Mouse (Mus musculus): ENCODE measurements at regions not wholly inside any gene's neighbourhood (a gene's known extent, or its start where the extent isn't known, plus 50 kb on each side); places are given as distances from the start of the nearest gene placed in this dataset.

DNA sequence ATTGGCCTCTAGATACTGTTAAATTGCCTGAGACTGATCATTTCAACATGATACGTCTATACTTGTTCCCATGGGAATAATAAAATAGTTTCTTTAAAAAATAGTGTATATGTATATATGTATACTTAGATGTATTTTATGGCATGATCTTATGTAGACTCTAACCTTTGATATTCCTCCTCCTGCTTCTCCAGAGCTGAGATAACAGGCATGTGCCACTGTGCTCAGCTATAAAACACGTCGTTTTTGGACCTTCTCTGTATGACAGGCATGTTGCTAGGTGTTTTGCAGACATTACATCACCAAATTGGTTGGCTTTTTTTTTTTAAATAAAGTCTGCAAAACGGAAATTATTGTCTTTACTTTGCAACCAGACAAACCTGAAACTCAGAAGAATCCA is 179.4 kb upstream of the Ctso start:
- H3K27me3 ChIP-seq: no peaks in the 10 kb centered on the region
- H3K9me3 ChIP-seq: no peaks in the 10 kb centered on the region
- H3K9ac ChIP-seq: no peak overlapping the region
- no peak overlapping the region for H3K4me2 ChIP-seq (replicated peaks)
- WGBS: 34% methylated on average over 4 of the region's 4 CpGs
- no peak overlapping the region for H3K27ac ChIP-seq
- H3K36me3 ChIP-seq: no peaks in the 10 kb centered on the region
- H3K4me1 ChIP-seq: peaks cover 26% of the 10 kb centered on the region
- H3K4me3 ChIP-seq: no peak overlapping the region
- ATAC-seq (ENCODE audit: low FRiP score, low read depth): peak; percentile 67; the same call in 1 of the 2 replicates

DNA sequence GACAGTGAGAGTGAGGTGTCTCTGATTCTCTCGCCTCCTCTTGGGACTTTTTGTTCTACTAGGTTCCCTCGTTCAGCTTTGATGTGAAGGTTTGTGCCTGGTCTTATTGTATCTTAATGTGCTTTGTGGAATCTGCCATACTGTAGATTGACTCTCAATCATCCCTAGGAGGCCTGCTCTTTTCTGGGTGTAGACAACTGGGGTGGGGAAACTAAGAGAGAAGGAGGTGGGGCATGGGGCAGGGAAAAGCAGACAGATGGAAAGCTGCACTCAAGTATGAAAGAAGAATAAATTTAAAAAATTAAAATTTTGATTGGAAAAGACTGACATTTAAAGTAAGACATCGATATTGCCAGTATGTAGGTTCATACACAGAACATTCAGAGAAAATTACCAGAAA is 172.0 kb upstream of the Ctso start:
- Histone ChIP-seq H3K9ac (no peak overlapping the region), H3K4me3 (no peak overlapping the region), H3K4me2 (replicated peaks) (no peak overlapping the region), H3K36me3 (no peaks in the 10 kb centered on the region), H3K4me1 (peaks cover 13% of the 10 kb centered on the region), H3K27me3 (no peaks in the 10 kb centered on the region), H3K27ac (no peak overlapping the region), H3K9me3 (no peaks in the 10 kb centered on the region)
- no peak for ATAC-seq (ENCODE audit: low FRiP score, low read depth)
- WGBS: 82% methylated on average over 3 of the region's 3 CpGs

DNA sequence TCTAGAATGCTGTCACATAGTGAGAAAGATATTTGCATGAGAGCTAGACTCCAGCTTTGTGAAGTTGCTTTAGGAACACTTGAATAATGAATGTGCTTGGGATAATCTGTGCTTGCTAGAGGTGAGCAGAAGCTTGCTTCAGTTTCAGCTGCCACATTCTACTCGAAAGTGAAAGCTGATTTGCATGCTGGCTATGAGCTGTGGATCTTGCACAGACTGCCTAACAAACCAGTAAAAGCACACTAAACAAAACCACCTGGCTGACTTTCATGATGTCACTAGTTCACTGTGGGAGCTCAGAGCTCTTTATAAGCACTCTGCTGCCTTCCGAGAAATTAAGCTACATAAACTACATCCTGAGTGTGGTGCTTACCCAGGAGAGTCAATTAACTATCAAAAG is 171.5 kb upstream of the Ctso start:
- Histone ChIP-seq H3K4me2 (replicated peaks) (peak overlapping the region; percentile 21), H3K4me3 (no peak overlapping the region), H3K4me1 (peaks cover 13% of the 10 kb centered on the region), H3K27ac (no peak overlapping the region), H3K9ac (no peak overlapping the region), H3K36me3 (no peaks in the 10 kb centered on the region), H3K27me3 (no peaks in the 10 kb centered on the region), H3K9me3 (no peaks in the 10 kb centered on the region)
- ATAC-seq (ENCODE audit: low FRiP score, low read depth): peak; percentile 95
- 10% methylated on average over 2 of the region's 2 CpGs for WGBS

DNA sequence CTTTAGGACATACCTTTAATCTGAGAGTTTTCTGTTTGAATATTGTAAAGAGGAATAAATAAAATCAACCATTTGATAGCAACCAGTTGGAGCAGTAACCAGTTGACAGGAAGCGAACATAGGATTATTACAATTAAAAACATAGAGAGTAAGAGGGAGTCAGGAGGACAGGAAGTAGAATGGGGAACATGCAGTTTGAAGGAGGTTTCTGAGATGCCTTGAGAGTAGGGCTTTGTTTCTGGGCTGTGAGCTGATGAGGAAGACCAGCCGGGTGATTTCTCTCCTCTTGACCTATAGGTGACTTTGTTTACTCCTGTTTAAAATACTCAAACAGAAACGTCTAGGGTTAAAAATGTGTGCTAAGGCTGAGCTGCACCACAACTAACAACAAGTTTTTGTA is 160.6 kb upstream of the Ctso start:
- no peak overlapping the region for H3K4me2 ChIP-seq (replicated peaks)
- H3K9ac ChIP-seq: no peak overlapping the region
- no peak overlapping the region for H3K27ac ChIP-seq
- no peaks in the 10 kb centered on the region for H3K4me1 ChIP-seq
- H3K4me3 ChIP-seq: no peak overlapping the region
- no peaks in the 10 kb centered on the region for H3K27me3 ChIP-seq
- 70% methylated on average over 3 of the region's 3 CpGs for WGBS
- H3K9me3 ChIP-seq: no peaks in the 10 kb centered on the region
- ATAC-seq (ENCODE audit: low FRiP score, low read depth): no peak
- no peaks in the 10 kb centered on the region for H3K36me3 ChIP-seq

DNA sequence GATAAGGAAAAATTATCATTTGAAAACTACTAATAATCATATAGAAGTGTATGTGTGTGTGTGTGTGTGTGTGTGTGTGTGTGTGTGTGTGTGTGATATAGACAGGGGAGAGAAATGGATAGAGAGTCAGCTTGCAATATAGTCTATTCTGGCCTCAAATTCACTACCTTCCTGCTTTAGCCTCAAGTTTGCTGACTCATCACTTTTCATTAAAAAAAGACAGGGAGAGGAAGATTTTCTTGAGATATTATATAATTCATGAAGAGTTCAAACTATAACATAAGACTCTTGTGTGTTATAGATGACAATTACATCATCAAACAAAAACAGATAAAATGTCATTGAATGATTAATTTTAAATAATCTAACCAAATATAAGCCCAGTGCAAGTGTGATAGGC is 159.4 kb upstream of the Ctso start:
- H3K36me3 ChIP-seq: no peaks in the 10 kb centered on the region
- H3K9me3 ChIP-seq: no peaks in the 10 kb centered on the region
- H3K27ac ChIP-seq: no peak overlapping the region
- no peak for ATAC-seq (ENCODE audit: low FRiP score, low read depth)
- H3K4me1 ChIP-seq: no peaks in the 10 kb centered on the region
- H3K4me3 ChIP-seq: no peak overlapping the region
- no peaks in the 10 kb centered on the region for H3K27me3 ChIP-seq
- no peak overlapping the region for H3K4me2 ChIP-seq (replicated peaks)
- no peak overlapping the region for H3K9ac ChIP-seq

DNA sequence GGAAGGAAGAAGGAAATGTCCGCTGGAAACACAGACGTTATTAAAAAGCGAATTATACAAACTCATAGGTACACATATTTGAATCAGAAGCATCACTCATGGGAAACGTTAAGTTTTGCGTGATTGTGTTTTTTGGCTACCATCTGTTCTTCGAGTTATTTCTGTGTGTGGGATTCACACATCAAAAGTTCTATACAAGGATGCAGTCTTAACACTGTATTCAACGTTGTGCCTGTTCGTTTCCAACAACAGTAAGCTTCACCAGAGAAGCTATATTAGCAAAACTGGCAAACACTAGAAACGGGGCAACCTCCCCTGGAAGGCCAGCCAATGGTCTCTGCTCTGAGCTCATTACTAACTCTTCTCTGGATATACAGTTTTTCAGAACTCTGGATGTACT is 150.3 kb upstream of the Ctso start:
- Histone ChIP-seq H3K4me2 (replicated peaks) (no peak overlapping the region), H3K4me3 (no peak overlapping the region), H3K9me3 (no peaks in the 10 kb centered on the region), H3K27me3 (no peaks in the 10 kb centered on the region), H3K4me1 (peaks cover 8% of the 10 kb centered on the region; the same call in 1 of the 2 replicates), H3K9ac (no peak overlapping the region), H3K36me3 (no peaks in the 10 kb centered on the region), H3K27ac (no peak overlapping the region)
- ATAC-seq (ENCODE audit: low FRiP score, low read depth): no peak
- 81% methylated on average over 9 of the region's 9 CpGs for WGBS

DNA sequence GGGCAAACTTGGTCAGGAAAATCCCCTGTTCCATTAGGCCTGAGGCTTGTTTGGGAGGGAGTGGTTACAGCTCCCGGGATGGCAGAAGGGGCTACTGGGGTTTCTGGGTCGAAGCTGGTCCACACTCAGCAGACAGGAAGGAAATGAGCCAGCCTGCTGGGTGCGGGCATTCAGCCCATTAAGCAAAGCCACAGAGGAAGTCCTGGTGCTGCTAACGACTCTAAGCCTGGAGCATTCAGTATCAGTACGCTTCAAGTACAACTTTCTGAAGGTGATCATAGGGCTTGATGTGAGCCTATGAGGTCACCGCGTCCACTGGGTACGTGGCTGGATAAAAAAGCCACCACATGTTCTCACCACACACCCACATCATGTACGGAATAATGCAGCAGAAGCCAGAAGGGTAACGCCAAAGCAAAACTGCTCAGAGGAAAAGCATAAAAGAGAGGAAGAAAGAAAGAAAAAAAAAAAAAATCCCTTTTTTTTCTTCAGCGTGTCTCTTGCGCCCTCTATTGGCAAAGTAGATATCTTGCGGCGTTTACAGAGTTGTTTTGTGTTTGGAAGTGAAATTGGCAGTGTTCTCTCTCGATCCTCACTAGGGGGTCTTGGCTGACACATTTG is 149.4 kb upstream of the Ctso start:
- peak; percentile 79 for ATAC-seq (ENCODE audit: low FRiP score, low read depth)
- Histone ChIP-seq H3K27me3 (no peaks in the 10 kb centered on the region), H3K4me1 (peaks cover 8% of the 10 kb centered on the region; the same call in 1 of the 2 replicates), H3K27ac (peak overlapping the region; percentile 56; the same call in 1 of the 2 replicates), H3K36me3 (no peaks in the 10 kb centered on the region), H3K4me2 (replicated peaks) (peak overlapping the region; percentile 59), H3K9ac (peak overlapping the region; percentile 9; the same call in 1 of the 2 replicates), H3K9me3 (no peaks in the 10 kb centered on the region), H3K4me3 (peak overlapping the region; percentile 34)
- 3% methylated on average over 15 of the region's 15 CpGs for WGBS

DNA sequence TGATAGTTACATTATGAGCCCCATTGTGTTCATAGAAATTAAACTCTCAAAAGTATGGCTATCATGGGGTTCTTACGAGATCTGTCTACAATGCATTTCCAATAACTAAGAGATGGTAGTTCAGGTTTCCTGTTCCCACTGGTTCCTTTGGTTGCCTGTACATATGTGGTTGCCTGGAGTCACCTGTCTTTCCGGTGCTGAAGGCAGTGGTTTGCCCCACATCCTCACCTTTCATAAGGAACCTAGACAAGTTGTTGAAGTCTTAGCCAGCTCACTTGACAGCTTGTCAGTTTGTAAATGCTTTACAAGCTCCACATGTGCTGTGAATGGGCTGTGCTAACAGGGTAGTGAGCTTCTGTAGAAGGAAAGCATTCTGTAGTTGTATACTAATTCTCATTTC is 143.5 kb upstream of the Ctso start:
- no peak for ATAC-seq (ENCODE audit: low FRiP score, low read depth)
- H3K27ac ChIP-seq: no peak overlapping the region
- 77% methylated on average over 2 of the region's 2 CpGs for WGBS
- H3K27me3 ChIP-seq: no peaks in the 10 kb centered on the region
- no peaks in the 10 kb centered on the region for H3K9me3 ChIP-seq
- no peak overlapping the region for H3K4me2 ChIP-seq (replicated peaks)
- no peaks in the 10 kb centered on the region for H3K4me1 ChIP-seq
- H3K9ac ChIP-seq: no peak overlapping the region
- no peaks in the 10 kb centered on the region for H3K36me3 ChIP-seq
- H3K4me3 ChIP-seq: no peak overlapping the region

DNA sequence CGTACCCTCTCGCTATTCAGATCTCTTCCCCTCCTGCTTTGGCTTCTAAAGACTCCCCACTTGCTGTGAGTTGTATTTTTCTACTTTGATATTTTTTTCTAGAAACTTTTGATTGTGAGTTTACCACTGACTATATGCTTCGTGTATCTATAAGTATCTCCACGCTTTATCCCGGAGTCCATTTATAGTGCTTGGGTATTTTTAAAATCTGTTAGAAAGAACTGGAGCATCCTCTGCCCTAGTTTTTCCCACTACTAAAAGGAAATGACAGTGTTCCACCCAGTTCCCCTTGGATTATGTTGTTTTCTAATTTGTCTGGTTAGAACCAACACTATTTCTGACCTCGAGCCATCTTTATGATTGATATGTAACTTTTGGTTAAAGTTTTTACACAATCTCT is 142.7 kb upstream of the Ctso start:
- no peaks in the 10 kb centered on the region for H3K27me3 ChIP-seq
- H3K27ac ChIP-seq: no peak overlapping the region

DNA sequence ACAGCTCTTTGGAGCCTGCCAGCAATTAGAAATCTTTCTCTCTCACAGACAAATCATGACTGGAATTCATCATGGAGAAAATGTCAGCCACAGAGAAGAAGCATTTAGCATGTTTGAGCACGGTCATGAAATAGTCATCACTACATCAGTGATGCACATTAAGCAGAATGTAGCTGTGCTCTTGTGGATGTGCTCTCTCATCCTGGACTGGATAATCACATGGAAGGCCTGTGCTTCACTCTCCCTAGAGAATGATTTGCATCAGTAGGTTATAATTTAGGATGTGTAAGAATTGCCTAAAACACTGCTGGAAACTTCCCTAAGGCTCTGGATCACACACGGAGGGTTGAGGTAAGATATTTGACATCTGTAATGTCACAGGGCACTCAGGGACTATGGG is 130.3 kb upstream of the Ctso start:
- no peak for ATAC-seq (ENCODE audit: low FRiP score, low read depth)
- H3K27ac ChIP-seq: no peak overlapping the region
- H3K4me3 ChIP-seq: no peak overlapping the region
- no peaks in the 10 kb centered on the region for H3K36me3 ChIP-seq
- no peak overlapping the region for H3K4me2 ChIP-seq (replicated peaks)
- no peaks in the 10 kb centered on the region for H3K27me3 ChIP-seq
- WGBS: 60% methylated on average over 2 of the region's 2 CpGs
- H3K4me1 ChIP-seq: peaks cover 22% of the 10 kb centered on the region
- no peaks in the 10 kb centered on the region for H3K9me3 ChIP-seq
- no peak overlapping the region for H3K9ac ChIP-seq

More for the DNA sequence above, 142.7 kb upstream of the Ctso start:
- Histone ChIP-seq H3K4me1 (no peaks in the 10 kb centered on the region), H3K9ac (no peak overlapping the region), H3K4me2 (replicated peaks) (no peak overlapping the region), H3K9me3 (no peaks in the 10 kb centered on the region), H3K36me3 (no peaks in the 10 kb centered on the region), H3K4me3 (no peak overlapping the region)
- 91% methylated on average over 6 of the region's 6 CpGs for WGBS
- no peak for ATAC-seq (ENCODE audit: low FRiP score, low read depth)

DNA sequence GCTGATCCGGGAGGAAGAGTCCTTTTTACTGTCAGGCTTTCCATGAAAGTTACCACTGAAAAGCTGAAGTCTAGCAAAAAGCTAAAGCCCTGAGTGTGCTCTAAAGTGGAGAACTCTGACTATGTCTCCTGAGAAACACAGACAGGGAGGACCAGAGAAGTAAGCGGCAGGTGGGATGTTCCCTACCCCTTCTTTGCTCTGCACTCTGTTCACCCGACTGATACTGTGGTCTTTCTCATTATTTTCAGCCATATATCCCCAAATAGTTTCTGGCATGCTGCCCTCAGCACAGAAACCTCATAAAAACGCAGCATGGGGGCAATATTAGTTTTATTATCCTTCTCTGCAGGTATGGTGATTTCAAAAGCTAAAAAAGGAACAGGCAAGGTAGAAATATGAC is 126.7 kb upstream of the Ctso start:
- no peak overlapping the region for H3K4me3 ChIP-seq
- WGBS: 29% methylated on average over 4 of the region's 4 CpGs
- no peak overlapping the region for H3K9ac ChIP-seq
- no peaks in the 10 kb centered on the region for H3K27me3 ChIP-seq
- no peak overlapping the region for H3K27ac ChIP-seq
- ATAC-seq (ENCODE audit: low FRiP score, low read depth): peak; percentile 72; the same call in 1 of the 2 replicates
- peaks cover 22% of the 10 kb centered on the region for H3K4me1 ChIP-seq
- H3K36me3 ChIP-seq: no peaks in the 10 kb centered on the region
- H3K9me3 ChIP-seq: no peaks in the 10 kb centered on the region
- H3K4me2 ChIP-seq (replicated peaks): no peak overlapping the region; the same call in 1 of the 2 replicates

DNA sequence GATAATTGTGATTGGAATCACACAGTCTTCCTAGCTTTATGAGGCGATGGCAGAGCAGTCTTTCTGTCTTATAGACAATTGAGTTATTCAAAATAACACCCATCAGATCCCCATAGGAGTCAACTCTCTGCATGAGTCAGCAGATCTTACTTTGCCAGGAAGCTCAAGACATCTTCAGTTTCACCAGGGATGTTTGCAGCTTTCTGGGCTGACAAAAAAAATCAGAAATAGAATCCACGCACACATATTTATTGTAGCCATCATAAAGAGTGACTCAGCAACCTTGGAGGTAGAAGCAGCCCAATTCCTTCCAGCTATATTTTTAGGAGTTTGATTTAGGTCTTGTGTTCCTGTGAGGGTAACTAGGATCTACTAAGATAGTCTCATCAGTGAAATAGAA is 122.8 kb upstream of the Ctso start:
- Histone ChIP-seq H3K4me1 (peaks cover 13% of the 10 kb centered on the region), H3K27me3 (no peaks in the 10 kb centered on the region), H3K4me2 (replicated peaks) (no peak overlapping the region), H3K36me3 (no peaks in the 10 kb centered on the region), H3K4me3 (no peak overlapping the region), H3K9ac (no peak overlapping the region), H3K9me3 (no peaks in the 10 kb centered on the region), H3K27ac (no peak overlapping the region)
- ATAC-seq (ENCODE audit: low FRiP score, low read depth): no peak
- 84% methylated on average over 2 of the region's 2 CpGs for WGBS

DNA sequence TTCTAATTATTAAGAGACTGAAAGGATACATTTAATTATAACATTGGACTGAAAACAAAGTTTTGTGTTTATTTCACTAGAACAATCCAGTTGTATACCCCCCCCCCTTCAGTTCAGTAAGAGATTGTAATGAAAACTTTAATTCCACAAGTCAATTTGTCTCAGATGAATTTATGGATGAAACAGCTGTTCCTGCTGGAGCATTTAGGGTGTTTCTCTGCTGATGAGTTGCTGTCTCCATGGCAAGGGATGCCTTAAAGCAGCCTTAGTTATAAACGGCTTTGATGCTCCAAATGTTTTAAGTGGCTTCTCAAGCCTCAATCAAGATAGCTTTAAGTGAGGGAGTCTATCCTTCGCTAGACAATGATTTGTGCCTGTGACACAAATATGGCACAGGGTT is 112.1 kb upstream of the Ctso start:
- WGBS: 55% methylated on average over 2 of the region's 2 CpGs
- H3K27me3 ChIP-seq: no peaks in the 10 kb centered on the region
- H3K4me3 ChIP-seq: no peak overlapping the region
- H3K4me2 ChIP-seq (replicated peaks): no peak overlapping the region
- no peak for ATAC-seq (ENCODE audit: low FRiP score, low read depth)
- no peak overlapping the region for H3K27ac ChIP-seq
- no peak overlapping the region for H3K9ac ChIP-seq
- no peaks in the 10 kb centered on the region for H3K4me1 ChIP-seq
- no peaks in the 10 kb centered on the region for H3K9me3 ChIP-seq
- no peaks in the 10 kb centered on the region for H3K36me3 ChIP-seq
